Mouse (Mus musculus) liver, embryonic 15.5 days (tissue): Measurements from ENCODE around the gene Plxnc1. TPM values are rescaled to one million over a fixed set of nuclear protein-coding genes. Genes with fewer than 3 reads are reported as not detected.

ENCODE experiments used
- ATAC-seq: fragments of 200-750 bp; cut with Nextera tagmentation; 2 replicates; pipeline ENCODE4 v1.8.0; 2017; ENCODE audit warnings: moderate number of reproducible peaks, mild to moderate bottlenecking, moderate library complexity; ENCODE audit not compliant: insufficient read depth
- H3K27ac ChIP-seq: fragments of 300-500 bp; sonication (generic); replicated peaks from 2 replicates; pipeline ENCODE4 v1.5.1; 2015; ENCODE audit warnings: mild to moderate bottlenecking, inconsistent platforms
- H3K27me3 ChIP-seq: fragments of 300-500 bp; sonication (generic); 2 replicates; pipeline ENCODE4 v1.6.1; 2015; ENCODE audit warnings: mild to moderate bottlenecking, inconsistent platforms
- H3K36me3 ChIP-seq: fragments of 300-500 bp; sonication (generic); replicated peaks from 2 replicates; pipeline ENCODE4 v1.6.1; 2015; ENCODE audit warnings: moderate library complexity, mild to moderate bottlenecking, inconsistent platforms
- H3K4me1 ChIP-seq: fragments of 300-500 bp; sonication (generic); replicated peaks from 2 replicates; pipeline ENCODE4 v1.6.1; 2015; ENCODE audit warnings: inconsistent platforms
- H3K4me2 ChIP-seq: fragments of 300-500 bp; sonication (generic); 2 replicates; pipeline ENCODE4 v1.6.1; 2015; ENCODE audit warnings: moderate library complexity, mild to moderate bottlenecking, inconsistent platforms
- H3K4me3 ChIP-seq: fragments of 300-500 bp; sonication (generic); replicated peaks from 2 replicates; pipeline ENCODE4 v1.5.1; 2015; ENCODE audit warnings: mild to moderate bottlenecking, inconsistent platforms
- H3K9ac ChIP-seq: fragments of 300-500 bp; sonication (generic); 2 replicates; pipeline ENCODE4 v1.6.1; 2015; ENCODE audit warnings: moderate library complexity, mild to moderate bottlenecking, inconsistent platforms
- H3K9me3 ChIP-seq: fragments of 300-500 bp; sonication (generic); replicated peaks from 2 replicates; pipeline ENCODE4 v1.6.1; 2016; ENCODE audit warnings: inconsistent platforms
- WGBS: fragments of 180-500 bp; shearing (Covaris S2); methylation state at CpG from one replicate; pipeline ENCODE4 v1.1.7; 2015; ENCODE audit warnings: mixed read lengths; ENCODE audit not compliant: insufficient replicate concordance; 5-methylcytosine and 5-hydroxymethylcytosine counted together
- polyA plus RNA-seq: library from polyadenylated mRNA; unstranded; fragments of >200 nt; fragmentation: Nextera tagmentation; extraction: Ambion mirVana; gene quantifications from 2 replicates; pipeline ENCODE4 v1.2.1, GENCODE M21; 2015

Plxnc1 gene
- polyA plus RNA-seq, 1 experiment from 2014 or later, result 2.1 TPM

- Histone ChIP-seq H3K4me2 (no peak overlapping the region), H3K4me3 (no peak overlapping the region), H3K4me1 (no peaks in the 10 kb centered on the region), H3K9ac (no peak overlapping the region), H3K27ac (no peak overlapping the region), H3K9me3 (no peaks in the 10 kb centered on the region), H3K36me3 (no peaks in the 10 kb centered on the region), H3K27me3 (no peaks in the 10 kb centered on the region)
- 57% methylated on average over 8 of the region's 8 CpGs for WGBS
- ATAC-seq, result no peak
Observed at GRCm38 (mm10) chr10:94846501-94847105, 98.0 kb downstream of the Plxnc1 start.

- no peaks in the 10 kb centered on the region for H3K4me1 ChIP-seq
- H3K9ac ChIP-seq, result no peak overlapping the region
- H3K9me3 ChIP-seq, result no peaks in the 10 kb centered on the region
- 40% methylated on average over 6 of the region's 6 CpGs for WGBS
- H3K4me3 ChIP-seq, result no peak overlapping the region
- no peak overlapping the region for H3K27ac ChIP-seq
- H3K4me2 ChIP-seq, result no peak overlapping the region
- ATAC-seq, result no peak
- no peaks in the 10 kb centered on the region for H3K36me3 ChIP-seq
- H3K27me3 ChIP-seq, result no peaks in the 10 kb centered on the region
Observed at GRCm38 (mm10) chr10:94844692-94845091, 99.9 kb downstream of the Plxnc1 start.

GRCm38 (mm10) chr10:94835874-94836273, 108.8 kb downstream of the Plxnc1 start:
- ATAC-seq, result no peak
- no peaks in the 10 kb centered on the region for H3K27me3 ChIP-seq
- no peaks in the 10 kb centered on the region for H3K36me3 ChIP-seq
- no peaks in the 10 kb centered on the region for H3K9me3 ChIP-seq
- no peak overlapping the region for H3K4me2 ChIP-seq
- no peak overlapping the region for H3K27ac ChIP-seq
- no peaks in the 10 kb centered on the region for H3K4me1 ChIP-seq
- no peak overlapping the region for H3K9ac ChIP-seq
- 68% methylated on average over 9 of the region's 9 CpGs for WGBS
- no peak overlapping the region for H3K4me3 ChIP-seq

GRCm38 (mm10) chr10:94829407-94829806, 115.2 kb downstream of the Plxnc1 start:
- Histone ChIP-seq H3K27me3 (no peaks in the 10 kb centered on the region), H3K4me2 (peak overlapping the region; percentile 32), H3K9ac (no peak overlapping the region), H3K4me3 (no peak overlapping the region), H3K9me3 (no peaks in the 10 kb centered on the region), H3K36me3 (no peaks in the 10 kb centered on the region; the same call in 1 of the 2 replicates), H3K4me1 (peaks cover 17% of the 10 kb centered on the region; the same call in 1 of the 2 replicates), H3K27ac (0 out of 2 replicates have a peak overlapping the region, but pooled peaks have one; percentile 0)
- ATAC-seq, result no peak
- 29% methylated on average over 6 of the region's 6 CpGs for WGBS

DNA sequence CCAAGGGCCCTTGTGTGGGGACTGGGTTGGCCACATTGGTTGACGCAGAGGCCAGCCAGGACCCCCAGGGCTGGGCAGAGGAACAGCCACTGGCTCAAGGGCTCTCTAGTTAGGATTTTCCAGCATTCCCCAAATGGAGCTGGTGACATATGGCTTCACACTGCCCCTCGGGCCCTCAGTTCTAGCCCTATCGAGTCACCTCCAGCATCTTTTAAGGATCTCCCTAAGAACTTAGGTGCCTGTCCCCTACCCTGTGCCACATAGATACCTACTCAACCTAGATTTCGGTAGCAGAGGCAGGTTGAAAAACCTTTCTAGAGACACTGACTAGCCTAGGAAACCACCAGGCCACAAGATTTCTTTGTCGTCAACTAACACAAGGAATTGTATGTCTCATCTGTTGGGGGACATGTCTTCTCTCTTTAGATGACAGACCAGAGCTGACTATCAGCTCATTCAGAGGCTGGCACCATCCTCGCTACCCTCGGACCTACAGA, 115.9 kb downstream of the Plxnc1 start:
- ATAC-seq, result no peak
- H3K36me3 ChIP-seq, result no peaks in the 10 kb centered on the region; the same call in 1 of the 2 replicates
- no peaks in the 10 kb centered on the region for H3K9me3 ChIP-seq
- H3K27me3 ChIP-seq, result no peaks in the 10 kb centered on the region
- peaks cover 17% of the 10 kb centered on the region; the same call in 1 of the 2 replicates for H3K4me1 ChIP-seq
- H3K27ac ChIP-seq, result peak overlapping the region; percentile 34; the same call in 1 of the 2 replicates
- WGBS, result 65% methylated on average over 7 of the region's 7 CpGs
- no peak overlapping the region for H3K4me3 ChIP-seq
- peak overlapping the region; percentile 32; the same call in 1 of the 2 replicates for H3K4me2 ChIP-seq
- H3K9ac ChIP-seq, result no peak overlapping the region

DNA sequence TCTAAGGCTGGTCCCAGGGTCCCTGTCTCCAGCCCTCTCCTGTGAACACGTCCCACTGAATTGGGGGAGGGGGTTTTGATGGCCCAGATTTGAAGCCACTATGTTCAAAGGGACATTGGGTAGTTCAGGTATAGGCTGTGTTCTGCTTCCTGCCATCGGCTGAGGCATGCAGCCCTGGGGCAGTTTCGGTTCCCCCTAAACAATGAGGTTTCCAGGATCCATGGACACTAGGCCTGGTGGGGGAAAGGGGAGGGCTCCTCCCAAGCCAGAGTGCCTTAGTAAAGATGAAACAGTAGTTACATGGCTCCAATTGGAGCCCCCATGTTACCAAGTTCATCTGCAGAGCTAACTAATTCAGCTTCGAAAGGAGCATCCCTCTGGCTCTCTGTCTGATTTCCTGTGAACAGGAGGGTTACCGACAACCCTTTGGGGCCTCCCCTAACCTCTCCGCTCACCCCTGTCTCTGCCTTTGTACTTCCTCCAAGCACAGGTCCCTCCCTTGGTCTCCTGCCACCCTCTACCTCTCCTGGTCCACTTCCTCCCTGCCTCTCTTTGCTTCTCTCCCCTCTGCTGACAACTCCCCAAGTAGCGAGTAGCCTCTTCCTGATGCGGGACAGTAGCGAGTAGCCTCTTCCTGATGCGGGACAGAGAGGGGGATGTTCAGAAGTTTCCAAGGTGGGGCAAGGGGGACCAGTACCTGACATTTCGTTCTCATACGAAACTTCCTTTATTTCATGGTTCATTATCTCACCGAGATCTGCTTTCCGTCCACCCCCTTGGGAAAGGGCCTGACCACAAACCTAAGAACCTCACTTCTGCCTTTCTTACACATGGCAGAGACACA, 116.5 kb downstream of the Plxnc1 start:
- H3K4me2 ChIP-seq, result no peak overlapping the region
- no peaks in the 10 kb centered on the region for H3K9me3 ChIP-seq
- peaks cover 17% of the 10 kb centered on the region; the same call in 1 of the 2 replicates for H3K4me1 ChIP-seq
- no peaks in the 10 kb centered on the region; the same call in 1 of the 2 replicates for H3K36me3 ChIP-seq
- ATAC-seq, result peak; percentile 26; the same call in 1 of the 2 replicates
- peak overlapping the region; percentile 34; the same call in 1 of the 2 replicates for H3K27ac ChIP-seq
- no peak overlapping the region for H3K9ac ChIP-seq
- H3K27me3 ChIP-seq, result no peaks in the 10 kb centered on the region
- WGBS, result 56% methylated on average over 14 of the region's 14 CpGs
- no peak overlapping the region for H3K4me3 ChIP-seq

- Histone ChIP-seq H3K9me3 (no peaks in the 10 kb centered on the region), H3K27ac (no peak overlapping the region), H3K27me3 (no peaks in the 10 kb centered on the region), H3K36me3 (no peaks in the 10 kb centered on the region; the same call in 1 of the 2 replicates), H3K9ac (no peak overlapping the region), H3K4me3 (no peak overlapping the region), H3K4me2 (no peak overlapping the region), H3K4me1 (peaks cover 17% of the 10 kb centered on the region; the same call in 1 of the 2 replicates)
- ATAC-seq, result no peak
- 73% methylated on average over 10 of the region's 10 CpGs for WGBS
Observed at GRCm38 (mm10) chr10:94827325-94827724, 117.3 kb downstream of the Plxnc1 start.

DNA sequence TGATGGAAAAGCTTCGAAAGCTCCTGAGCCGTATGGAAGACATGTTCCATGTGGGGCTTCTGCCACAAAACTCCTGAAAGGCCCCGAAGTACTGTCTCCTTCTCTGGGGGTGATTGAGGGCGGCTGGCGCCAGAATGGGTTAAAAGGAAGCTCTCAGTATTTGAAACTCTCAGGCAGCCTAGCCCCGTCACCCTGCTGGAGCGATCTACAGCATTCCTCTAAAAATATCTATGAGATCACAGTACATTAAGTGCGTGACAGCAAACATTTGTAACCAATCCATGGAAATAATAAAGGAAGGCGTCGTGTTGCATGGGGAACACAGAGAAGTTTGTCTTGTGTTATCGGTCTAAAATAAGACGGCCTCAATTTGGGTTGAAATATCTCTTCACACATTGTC, 118.2 kb downstream of the Plxnc1 start:
- Histone ChIP-seq H3K4me1 (peaks cover 17% of the 10 kb centered on the region; the same call in 1 of the 2 replicates), H3K27ac (no peak overlapping the region), H3K27me3 (no peaks in the 10 kb centered on the region), H3K36me3 (no peaks in the 10 kb centered on the region; the same call in 1 of the 2 replicates), H3K9me3 (no peaks in the 10 kb centered on the region), H3K4me3 (no peak overlapping the region), H3K9ac (no peak overlapping the region), H3K4me2 (no peak overlapping the region)
- ATAC-seq, result no peak
- 80% methylated on average over 12 of the region's 12 CpGs for WGBS

DNA sequence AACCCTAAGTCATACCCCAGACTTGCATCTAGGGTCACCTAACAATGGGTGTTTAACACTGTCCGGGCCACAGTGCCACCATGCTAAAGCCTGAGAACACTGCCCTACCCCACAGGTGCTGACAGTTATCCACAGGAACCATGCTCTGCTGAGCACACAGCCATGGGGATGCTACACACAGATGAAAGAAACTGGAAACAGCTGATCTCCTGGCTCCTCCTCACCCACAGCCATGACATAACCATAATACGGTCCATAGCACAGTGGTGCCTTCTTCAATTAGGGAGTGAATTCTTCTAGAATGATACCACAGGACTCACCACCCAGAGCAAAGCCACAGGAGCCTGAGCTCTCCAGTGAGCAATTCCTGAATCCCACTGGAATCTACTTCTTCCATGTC, 118.7 kb downstream of the Plxnc1 start:
- ATAC-seq, result no peak

GRCm38 (mm10) chr10:94823971-94824760, 120.5 kb downstream of the Plxnc1 start:
- H3K27ac ChIP-seq, result no peak overlapping the region
- H3K9ac ChIP-seq, result no peak overlapping the region
- H3K4me2 ChIP-seq, result no peak overlapping the region
- peaks cover 11% of the 10 kb centered on the region; the same call in 1 of the 2 replicates for H3K4me1 ChIP-seq
- H3K4me3 ChIP-seq, result no peak overlapping the region
- H3K27me3 ChIP-seq, result no peaks in the 10 kb centered on the region
- no peaks in the 10 kb centered on the region for H3K9me3 ChIP-seq
- H3K36me3 ChIP-seq, result no peaks in the 10 kb centered on the region; the same call in 1 of the 2 replicates
- WGBS, result 76% methylated on average over 11 of the region's 11 CpGs
- ATAC-seq, result no peak

More for the DNA sequence above, 118.7 kb downstream of the Plxnc1 start:
- WGBS, result 82% methylated on average over 2 of the region's 2 CpGs
- Histone ChIP-seq H3K27ac (no peak overlapping the region), H3K4me2 (no peak overlapping the region), H3K36me3 (no peaks in the 10 kb centered on the region; the same call in 1 of the 2 replicates), H3K27me3 (no peaks in the 10 kb centered on the region), H3K9me3 (no peaks in the 10 kb centered on the region), H3K9ac (no peak overlapping the region), H3K4me1 (peaks cover 17% of the 10 kb centered on the region; the same call in 1 of the 2 replicates), H3K4me3 (no peak overlapping the region)
